Mouse (Mus musculus): ENCODE results near the gene Spesp1. TPM values are rescaled to one million over a fixed set of nuclear protein-coding genes. Genes with fewer than 3 reads are reported as not detected.
A peak's percentile ranks its signal among the peaks of the same experiment; 100 is the strongest.

Spesp1 gene
- not detected in 2 replicates for polyA plus RNA-seq (2011; ENCODE audit: insufficient read depth, insufficient read length, low replicate concordance, missing spikeins)

- Histone ChIP-seq H3K27ac (ENCODE audit: control insufficient read depth, insufficient read depth, low read depth, low read length, poor library complexity) (no peak within 1 kb of the TSS), H3K4me1 (ENCODE audit: control insufficient read depth, insufficient read depth, low read length) (no peaks in the 10 kb centered on the region), H3K4me3 (replicated peaks; ENCODE audit: control insufficient read depth, low read depth, low read length) (no peak within 1 kb of the TSS)
- 87% methylated on average over 27 of the region's 27 CpGs for WGBS
- TF ChIP-seq CTCF (IDR thresholded peaks at IDR 0.05; ENCODE audit: control insufficient read depth, insufficient read depth, low read length) (no peak), POLR2A (IDR thresholded peaks at IDR 0.05; ENCODE audit: borderline replicate concordance, control insufficient read depth, low read depth, low read length) (no peak)
Observed at GRCm38 (mm10) chr9:62281991-62282390, at the start of gene Spesp1. Gene Spesp1 (minus strand): TSS chr9:62282208.

GRCm38 (mm10) chr9:62325965-62326364 is 44.0 kb upstream of the Spesp1 start:
- no peak overlapping the region for H3K27ac ChIP-seq (ENCODE audit: control insufficient read depth, insufficient read depth, low read depth, low read length, poor library complexity)
- 79% methylated on average over 3 of the region's 3 CpGs for WGBS
- TF ChIP-seq CTCF (IDR thresholded peaks at IDR 0.05; ENCODE audit: control insufficient read depth, insufficient read depth, low read length), result peak; percentile 15; the same call in 1 of the 2 replicates
- no peak for TF ChIP-seq POLR2A (IDR thresholded peaks at IDR 0.05; ENCODE audit: borderline replicate concordance, control insufficient read depth, low read depth, low read length)
- no peak overlapping the region for H3K4me3 ChIP-seq (replicated peaks; ENCODE audit: control insufficient read depth, low read depth, low read length)
- H3K4me1 ChIP-seq (ENCODE audit: control insufficient read depth, insufficient read depth, low read length), result no peaks in the 10 kb centered on the region; the same call in 1 of the 2 replicates

DNA sequence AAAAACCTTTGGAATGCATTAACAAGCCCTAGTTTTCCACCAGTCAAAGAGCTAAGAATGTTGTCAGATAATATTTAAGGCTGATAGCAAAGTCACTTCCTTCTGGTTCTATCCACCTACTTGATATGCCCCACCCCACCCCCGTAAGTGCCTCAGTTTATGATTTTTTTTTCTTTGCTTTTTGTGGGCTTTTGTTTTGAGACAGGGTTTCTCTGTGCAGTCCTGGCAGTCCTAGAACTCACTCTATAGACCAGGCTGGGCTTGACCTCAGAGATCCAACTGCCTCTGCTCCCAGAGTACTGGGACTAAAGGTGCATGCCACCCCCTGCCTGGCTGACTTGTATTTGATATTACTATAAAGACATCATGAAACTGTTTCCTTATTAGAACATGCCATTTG is 41.8 kb upstream of the Spesp1 start:
- Histone ChIP-seq H3K4me3 (replicated peaks; ENCODE audit: control insufficient read depth, low read depth, low read length) (no peak overlapping the region), H3K4me1 (ENCODE audit: control insufficient read depth, insufficient read depth, low read length) (no peaks in the 10 kb centered on the region), H3K27ac (ENCODE audit: control insufficient read depth, insufficient read depth, low read depth, low read length, poor library complexity) (no peak overlapping the region)
- 46% methylated on average over 1 of the region's 1 CpGs for WGBS
- TF ChIP-seq CTCF (IDR thresholded peaks at IDR 0.05; ENCODE audit: control insufficient read depth, insufficient read depth, low read length), result no peak
- no peak for TF ChIP-seq POLR2A (IDR thresholded peaks at IDR 0.05; ENCODE audit: borderline replicate concordance, control insufficient read depth, low read depth, low read length)

- no peak overlapping the region for H3K4me3 ChIP-seq (replicated peaks; ENCODE audit: control insufficient read depth, low read depth, low read length)
- TF ChIP-seq POLR2A (IDR thresholded peaks at IDR 0.05; ENCODE audit: borderline replicate concordance, control insufficient read depth, low read depth, low read length) (no peak), CTCF (IDR thresholded peaks at IDR 0.05; ENCODE audit: control insufficient read depth, insufficient read depth, low read length) (no peak)
- no peak overlapping the region for H3K27ac ChIP-seq (ENCODE audit: control insufficient read depth, insufficient read depth, low read depth, low read length, poor library complexity)
- WGBS, result 70% methylated on average over 4 of the region's 4 CpGs
- H3K4me1 ChIP-seq (ENCODE audit: control insufficient read depth, insufficient read depth, low read length), result no peaks in the 10 kb centered on the region
Observed at GRCm38 (mm10) chr9:62318729-62319128, 36.7 kb upstream of the Spesp1 start.

DNA sequence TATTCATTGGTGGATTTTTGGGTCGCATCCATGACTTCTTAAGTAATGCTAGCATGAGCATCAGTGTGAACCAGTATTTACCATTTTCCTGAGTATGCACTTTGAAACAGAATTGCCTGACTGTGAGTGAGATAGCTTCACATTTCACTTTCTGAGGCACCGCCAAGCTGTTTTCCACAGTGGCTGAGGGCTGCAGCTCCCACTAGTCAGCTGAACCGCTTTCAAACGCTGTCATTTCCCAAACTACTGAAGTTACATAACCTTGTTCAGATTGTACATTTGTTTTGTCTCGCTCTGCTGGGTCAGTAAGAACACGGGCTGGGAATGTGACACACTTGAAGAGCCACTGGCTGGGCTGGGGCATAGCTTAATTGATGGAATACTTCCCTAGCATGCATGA is 33.5 kb upstream of the Spesp1 start:
- Histone ChIP-seq H3K4me1 (ENCODE audit: control insufficient read depth, insufficient read depth, low read length) (no peaks in the 10 kb centered on the region), H3K27ac (ENCODE audit: control insufficient read depth, insufficient read depth, low read depth, low read length, poor library complexity) (no peak overlapping the region), H3K4me3 (replicated peaks; ENCODE audit: control insufficient read depth, low read depth, low read length) (no peak overlapping the region)
- 77% methylated on average over 6 of the region's 6 CpGs for WGBS
- TF ChIP-seq POLR2A (IDR thresholded peaks at IDR 0.05; ENCODE audit: borderline replicate concordance, control insufficient read depth, low read depth, low read length), result no peak
- TF ChIP-seq CTCF (IDR thresholded peaks at IDR 0.05; ENCODE audit: control insufficient read depth, insufficient read depth, low read length), result no peak

- TF ChIP-seq CTCF (IDR thresholded peaks at IDR 0.05; ENCODE audit: control insufficient read depth, insufficient read depth, low read length), result no peak
- no peak for TF ChIP-seq POLR2A (IDR thresholded peaks at IDR 0.05; ENCODE audit: borderline replicate concordance, control insufficient read depth, low read depth, low read length)
- H3K4me1 ChIP-seq (ENCODE audit: control insufficient read depth, insufficient read depth, low read length), result no peaks in the 10 kb centered on the region
- no peak overlapping the region for H3K4me3 ChIP-seq (replicated peaks; ENCODE audit: control insufficient read depth, low read depth, low read length)
- WGBS, result 82% methylated on average over 1 of the region's 1 CpGs
- no peak overlapping the region for H3K27ac ChIP-seq (ENCODE audit: control insufficient read depth, insufficient read depth, low read depth, low read length, poor library complexity)
Observed at GRCm38 (mm10) chr9:62296891-62297290, 14.9 kb upstream of the Spesp1 start.

GRCm38 (mm10) chr9:62295006-62295698 is 13.1 kb upstream of the Spesp1 start:
- H3K4me1 ChIP-seq (ENCODE audit: control insufficient read depth, insufficient read depth, low read length), result no peaks in the 10 kb centered on the region
- TF ChIP-seq CTCF (IDR thresholded peaks at IDR 0.05; ENCODE audit: control insufficient read depth, insufficient read depth, low read length) (peak; percentile 73), POLR2A (IDR thresholded peaks at IDR 0.05; ENCODE audit: borderline replicate concordance, control insufficient read depth, low read depth, low read length) (no peak)
- no peak overlapping the region for H3K27ac ChIP-seq (ENCODE audit: control insufficient read depth, insufficient read depth, low read depth, low read length, poor library complexity)
- 23% methylated on average over 7 of the region's 7 CpGs for WGBS
- H3K4me3 ChIP-seq (replicated peaks; ENCODE audit: control insufficient read depth, low read depth, low read length), result no peak overlapping the region

- no peak overlapping the region for H3K4me3 ChIP-seq (replicated peaks; ENCODE audit: control insufficient read depth, low read depth, low read length)
- TF ChIP-seq CTCF (IDR thresholded peaks at IDR 0.05; ENCODE audit: control insufficient read depth, insufficient read depth, low read length) (no peak), POLR2A (IDR thresholded peaks at IDR 0.05; ENCODE audit: borderline replicate concordance, control insufficient read depth, low read depth, low read length) (no peak)
- H3K4me1 ChIP-seq (ENCODE audit: control insufficient read depth, insufficient read depth, low read length), result no peaks in the 10 kb centered on the region
- WGBS, result 81% methylated on average over 4 of the region's 4 CpGs
- no peak overlapping the region for H3K27ac ChIP-seq (ENCODE audit: control insufficient read depth, insufficient read depth, low read depth, low read length, poor library complexity)
Observed at GRCm38 (mm10) chr9:62287633-62288025, 5.6 kb upstream of the Spesp1 start.

Data from bone marrow, adult 2 months (tissue).